Mouse (Mus musculus) C2C12 (cell line): ENCODE measurements around the gene Tmx4.

Experiments
- CEBPB ChIP-seq: IDR thresholded peaks from one replicate; pipeline ENCODE4 v1.6.1; 2011; ENCODE audit warnings: low read depth, mild to moderate bottlenecking, control low read depth, moderate library complexity
- CTCF ChIP-seq: IDR thresholded peaks from one replicate; pipeline ENCODE4 v1.5.1; 2011; ENCODE audit not compliant: control insufficient read depth, insufficient read depth, insufficient read length
- MAX ChIP-seq: IDR thresholded peaks from one replicate; pipeline ENCODE4 v1.6.1; 2011; ENCODE audit warnings: mild to moderate bottlenecking, control low read depth
- USF1 ChIP-seq: IDR thresholded peaks from one replicate; pipeline ENCODE4 v1.6.1; 2011; ENCODE audit warnings: low read depth, mild to moderate bottlenecking, control low read depth, moderate library complexity

DNA sequence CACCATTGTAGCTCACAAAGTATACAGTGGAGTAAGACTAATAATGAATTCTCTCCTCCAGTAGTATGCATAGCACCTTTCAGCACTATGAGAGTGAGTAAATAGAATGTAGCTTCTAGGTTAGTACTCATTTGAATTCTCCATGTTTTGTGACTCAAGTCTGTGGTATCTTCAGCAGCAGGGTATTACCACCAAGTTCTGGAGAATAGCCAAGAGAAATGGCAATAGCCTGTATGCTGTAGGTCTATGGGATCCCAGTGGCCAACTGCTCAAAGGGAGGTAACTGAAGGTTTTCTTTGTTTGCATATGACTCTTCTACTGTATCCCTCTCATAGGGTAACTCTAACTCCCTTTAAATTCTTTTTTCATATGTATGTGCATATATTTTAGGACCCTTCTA is 39.0 kb downstream of the Tmx4 start:
- TF ChIP-seq CTCF = no peak
- TF ChIP-seq USF1 = no peak
- no peak for TF ChIP-seq MAX
- TF ChIP-seq CEBPB = no peak
